Mouse (Mus musculus) C2C12 (cell line): Measurements from ENCODE around the gene Rnf225. TPM values are rescaled to one million over a fixed set of nuclear protein-coding genes. Genes with fewer than 3 reads are reported as not detected.
A peak's percentile ranks its signal among the peaks of the same experiment; 100 is the strongest.

Source experiments
- H3K27me3 ChIP-seq: one replicate; pipeline ENCODE4 v1.6.1; 2011; ENCODE audit not compliant: control insufficient read depth, insufficient read depth, insufficient read length
- H3K36me3 ChIP-seq: one replicate; pipeline ENCODE4 v1.6.1; 2011; ENCODE audit not compliant: control insufficient read depth, insufficient read depth
- H3K4me3 ChIP-seq: one replicate; pipeline ENCODE4 v1.5.1; 2011; ENCODE audit warnings: mild to moderate bottlenecking, control low read depth; ENCODE audit not compliant: poor library complexity, insufficient read depth, severe bottlenecking
- H3K79me2 ChIP-seq: one replicate; pipeline ENCODE4 v1.6.1; 2011; ENCODE audit not compliant: control insufficient read depth, insufficient read depth
- H3K79me3 ChIP-seq: one replicate; pipeline ENCODE4 v1.6.1; 2011; ENCODE audit warnings: low read depth, control low read depth
- H3ac ChIP-seq: one replicate; pipeline ENCODE3; 2011; ENCODE audit warnings: low read depth; ENCODE audit not compliant: control insufficient read depth, insufficient read length
- CEBPB ChIP-seq: IDR thresholded peaks from one replicate; pipeline ENCODE4 v1.6.1; 2011; ENCODE audit warnings: low read depth, mild to moderate bottlenecking, control low read depth, moderate library complexity
- CTCF ChIP-seq: IDR thresholded peaks from one replicate; pipeline ENCODE4 v1.5.1; 2011; ENCODE audit not compliant: control insufficient read depth, insufficient read depth, insufficient read length
- FOSL1 ChIP-seq: IDR thresholded peaks from one replicate; pipeline ENCODE4 v1.8.0; 2011; ENCODE audit warnings: mild to moderate bottlenecking, low read length; ENCODE audit not compliant: poor library complexity, insufficient read depth, severe bottlenecking
- MAX ChIP-seq: IDR thresholded peaks from one replicate; pipeline ENCODE4 v1.6.1; 2011; ENCODE audit warnings: mild to moderate bottlenecking, control low read depth
- MYOD1 ChIP-seq: IDR thresholded peaks from one replicate; pipeline ENCODE4 v1.6.1; 2011; ENCODE audit warnings: low read depth; ENCODE audit not compliant: control insufficient read depth, insufficient read length
- MYOG ChIP-seq: IDR thresholded peaks from one replicate; pipeline ENCODE4 v1.6.1; 2011; ENCODE audit not compliant: control insufficient read depth, insufficient read length; ENCODE audit errors: extremely low read depth
- USF1 ChIP-seq: IDR thresholded peaks from one replicate; pipeline ENCODE4 v1.6.1; 2011; ENCODE audit warnings: low read depth, mild to moderate bottlenecking, control low read depth, moderate library complexity
- polyA plus RNA-seq: library from polyadenylated mRNA; unstranded; fragments of >200 nt; fragmentation: generic; extraction: Trizol; gene quantifications from one replicate; pipeline ENCODE4 v1.2.1, GENCODE M21; 2012; ENCODE audit warnings: missing spikeins

Gene Rnf225
- polyA plus RNA-seq, 1 experiment = 1.6 TPM

- TF ChIP-seq CEBPB = no peak
- TF ChIP-seq CTCF = no peak
- TF ChIP-seq MYOD1 = no peak
- no peak for TF ChIP-seq FOSL1
- TF ChIP-seq MAX = no peak
- TF ChIP-seq USF1 = no peak
- no peak for TF ChIP-seq MYOG
- Histone ChIP-seq H3K79me3 (peaks cover 9% of the 10 kb centered on the region), H3K27me3 (no peaks in the 10 kb centered on the region), H3K4me3 (no peak overlapping the region), H3ac (no peak overlapping the region), H3K79me2 (peaks cover 24% of the 10 kb centered on the region), H3K36me3 (peaks cover 10% of the 10 kb centered on the region)
Observed at GRCm38 (mm10) chr7:12970906-12971305, 43.7 kb downstream of the Rnf225 start.

- no peaks in the 10 kb centered on the region for H3K79me3 ChIP-seq
- peak within 1 kb of the TSS; percentile 40 for H3K4me3 ChIP-seq
- TF ChIP-seq CEBPB = no peak
Observed at GRCm38 (mm10) chr7:12977682-12978389, 50.6 kb downstream of the Rnf225 start, which contains the start of gene Zfp446. Zfp446 (plus strand) TSS chr7:12977848.

DNA sequence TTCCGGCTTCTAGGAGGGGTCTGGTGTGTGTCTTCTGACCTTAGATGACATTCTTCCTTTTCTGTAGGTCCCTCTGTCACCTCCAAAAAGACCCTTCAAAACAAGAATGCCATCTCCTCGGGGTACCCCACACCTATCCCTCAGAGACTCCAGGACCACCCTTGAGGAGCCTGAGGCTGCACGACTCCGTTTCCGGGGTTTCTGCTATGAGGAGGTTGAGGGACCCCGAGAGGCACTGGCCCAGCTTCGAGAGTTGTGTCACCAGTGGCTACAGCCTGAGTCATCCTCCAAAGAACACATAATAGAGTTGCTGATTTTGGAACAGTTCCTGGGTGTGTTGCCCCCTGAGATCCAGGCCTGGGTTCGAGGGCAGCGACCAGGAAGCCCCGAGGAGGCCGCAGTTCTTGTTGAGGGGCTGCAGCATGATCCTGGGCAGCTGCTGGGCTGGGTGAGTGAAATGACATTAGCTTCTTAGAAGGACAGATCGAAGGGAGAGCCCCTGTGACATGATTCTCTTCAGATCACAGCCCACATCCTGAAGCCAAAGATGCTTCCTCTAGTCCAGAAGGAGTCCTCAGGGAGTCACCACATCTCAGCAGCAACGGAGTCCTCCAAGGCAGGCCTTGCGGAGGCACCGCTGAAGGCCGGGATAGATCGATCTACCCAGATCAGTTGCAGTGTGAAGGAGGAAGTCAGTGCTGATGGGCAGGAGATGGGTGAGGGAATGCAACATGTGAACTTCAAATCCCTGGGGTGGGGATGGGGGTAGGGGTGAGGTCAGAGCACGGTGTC is 51.9 kb downstream of the Rnf225 start:
- Histone ChIP-seq H3K4me3 (no peak overlapping the region), H3K36me3 (no peaks in the 10 kb centered on the region), H3ac (no peak overlapping the region), H3K79me3 (no peaks in the 10 kb centered on the region), H3K79me2 (no peaks in the 10 kb centered on the region), H3K27me3 (no peaks in the 10 kb centered on the region)
- TF ChIP-seq USF1 (no peak), CEBPB (no peak), CTCF (no peak), MAX (no peak), MYOD1 (no peak), MYOG (no peak), FOSL1 (no peak)

More at GRCm38 (mm10) chr7:12977682-12978389, 50.6 kb downstream of the Rnf225 start, which contains the start of gene Zfp446:
- peak within 1 kb of the TSS; percentile 74 for H3ac ChIP-seq
- H3K79me2 ChIP-seq = no peaks in the 10 kb centered on the region
- no peaks in the 10 kb centered on the region for H3K36me3 ChIP-seq
- H3K27me3 ChIP-seq = no peaks in the 10 kb centered on the region

DNA sequence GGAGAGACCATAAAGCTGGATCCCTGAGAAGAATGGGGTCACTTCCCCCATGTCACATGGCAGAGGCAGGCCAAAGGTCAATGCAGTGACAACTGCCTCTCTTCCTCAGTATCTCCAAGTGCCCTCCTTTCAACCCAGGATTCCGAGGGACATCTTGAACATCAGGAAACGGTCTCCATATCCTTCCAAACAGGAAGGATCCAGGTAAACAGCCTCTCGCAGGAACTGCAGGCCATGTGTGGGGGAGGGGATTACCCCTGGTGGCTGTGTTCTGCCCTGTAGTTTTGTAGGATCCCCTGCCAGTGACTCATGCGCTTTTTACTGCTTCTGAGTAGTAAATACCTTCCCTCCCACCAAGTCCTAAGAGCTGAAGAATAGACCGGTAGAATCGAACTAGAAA is 52.6 kb downstream of the Rnf225 start:
- no peaks in the 10 kb centered on the region for H3K27me3 ChIP-seq

DNA sequence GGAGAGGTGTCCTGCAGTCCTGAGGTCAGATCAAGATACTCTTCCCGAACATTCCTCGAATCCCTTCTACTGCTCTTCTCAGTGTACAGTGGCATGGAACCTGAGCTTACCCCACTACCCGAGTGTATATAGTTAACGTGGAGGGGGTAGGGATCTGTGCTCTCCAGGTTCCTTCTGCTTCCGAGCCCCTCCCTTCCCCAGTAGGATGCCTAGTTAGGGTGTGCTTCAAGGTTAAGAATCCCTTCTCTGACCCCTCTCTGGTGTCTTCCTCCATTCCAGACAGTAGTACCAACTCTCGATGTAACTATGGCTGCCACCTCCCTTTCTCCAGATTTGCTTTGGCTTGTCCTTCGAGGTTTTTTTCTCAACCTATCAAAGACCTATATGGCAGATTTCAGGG is 53.1 kb downstream of the Rnf225 start:
- Histone ChIP-seq H3K36me3 (no peaks in the 10 kb centered on the region), H3K79me2 (no peaks in the 10 kb centered on the region), H3K27me3 (no peaks in the 10 kb centered on the region), H3ac (no peak overlapping the region), H3K79me3 (no peaks in the 10 kb centered on the region), H3K4me3 (no peak overlapping the region)
- no peak for TF ChIP-seq MAX
- TF ChIP-seq MYOD1 = no peak
- no peak for TF ChIP-seq CTCF
- no peak for TF ChIP-seq USF1
- no peak for TF ChIP-seq FOSL1
- TF ChIP-seq CEBPB = no peak
- TF ChIP-seq MYOG = no peak

More for the DNA sequence above, 52.6 kb downstream of the Rnf225 start:
- no peaks in the 10 kb centered on the region for H3K79me3 ChIP-seq
- no peak overlapping the region for H3K4me3 ChIP-seq
- no peaks in the 10 kb centered on the region for H3K36me3 ChIP-seq
- TF ChIP-seq USF1 (no peak), CTCF (no peak), CEBPB (no peak), MAX (no peak), FOSL1 (no peak), MYOD1 (no peak), MYOG (no peak)
- no peaks in the 10 kb centered on the region for H3K79me2 ChIP-seq
- H3ac ChIP-seq = no peak overlapping the region

Other genes with a start within 250 kb of the Rnf225 start
- gene Vmn2r55, start 242.4 kb upstream of the Rnf225 start, polyA plus RNA-seq = not detected
- not detected for gene Vmn2r56, start 192.4 kb upstream of the Rnf225 start, polyA plus RNA-seq
- 0.05 TPM for gene Zscan18, start 123.8 kb upstream of the Rnf225 start, polyA plus RNA-seq
- 0.75 TPM for gene Zfp329, start 108.6 kb upstream of the Rnf225 start, polyA plus RNA-seq
- gene Zfp110, start 92.7 kb upstream of the Rnf225 start, polyA plus RNA-seq = 5.6 TPM
- gene Zfp128, start 46.2 kb upstream of the Rnf225 start, polyA plus RNA-seq = 0.92 TPM
- 5.1 TPM for gene Zscan22, start 29.6 kb upstream of the Rnf225 start, polyA plus RNA-seq
- gene Rps5, start 5.1 kb upstream of the Rnf225 start, polyA plus RNA-seq = 3,397 TPM
- gene Zfp324, start 38.4 kb downstream of the Rnf225 start, polyA plus RNA-seq = 4.6 TPM
- 1.7 TPM for gene Zfp446, start 50.4 kb downstream of the Rnf225 start, polyA plus RNA-seq
- gene Slc27a5, start 70.8 kb downstream of the Rnf225 start, polyA plus RNA-seq = 0.05 TPM
- 606 TPM for gene Trim28, start 71.7 kb downstream of the Rnf225 start, polyA plus RNA-seq
- 19.4 TPM for gene Zbtb45, start 82.6 kb downstream of the Rnf225 start, polyA plus RNA-seq
- gene Chmp2a, start 107.4 kb downstream of the Rnf225 start, polyA plus RNA-seq = 128 TPM
- gene Ube2m, start 110.9 kb downstream of the Rnf225 start, polyA plus RNA-seq = 239 TPM
- 0.59 TPM for gene Mzf1, start 127.3 kb downstream of the Rnf225 start, polyA plus RNA-seq
- not detected for gene Vmn1r85, start 167.8 kb downstream of the Rnf225 start, polyA plus RNA-seq
- gene Vmn1r86, start 192.5 kb downstream of the Rnf225 start, polyA plus RNA-seq = not detected
- gene Vmn1r87, start 212.7 kb downstream of the Rnf225 start, polyA plus RNA-seq = not detected
- not detected for gene Vmn1r88, start 232.2 kb downstream of the Rnf225 start, polyA plus RNA-seq